Mouse (Mus musculus) MEL (cell line): ENCODE results near the gene H2afy. TPM values are rescaled to one million over a fixed set of nuclear protein-coding genes. Genes with fewer than 3 reads are reported as not detected.

Experiments
- DNase-seq: peaks from one replicate; pipeline ENCODE4 v3.0.0; 2011; ENCODE audit warnings: low read depth, low spot score
- H3K27ac ChIP-seq: 2 replicates; pipeline ENCODE4 v1.5.1; 2012; ENCODE audit warnings: low read depth, mild to moderate bottlenecking, control low read depth, low read length, moderate library complexity; ENCODE audit not compliant: control insufficient read depth
- H3K27me3 ChIP-seq, 2 experiments: fragments of 150-350 bp in 1 of 2; sonication (generic) in 1 of 2; 2 replicates each; pipeline ENCODE4 v1.6.1; 2012; ENCODE audit warnings: low read length in 2 of 2, mild to moderate bottlenecking in 2 of 2, improper control_type of control experiment in 1 of 2, moderate library complexity in 1 of 2; ENCODE audit not compliant: insufficient read depth in 2 of 2, control insufficient read depth in 1 of 2
- H3K36me3 ChIP-seq, 2 experiments: 2 replicates each; pipeline ENCODE4 v1.6.1; 2012 to 2014; ENCODE audit warnings: low read length in 2 of 2, improper control_type of control experiment in 1 of 2, inconsistent platforms in 1 of 2, mild to moderate bottlenecking in 1 of 2; ENCODE audit not compliant: insufficient read depth in 2 of 2, control insufficient read depth in 1 of 2
- H3K4me1 ChIP-seq, 2 experiments: fragments of 150-350 bp in 1 of 2; sonication (generic) in 1 of 2; 2 replicates each; pipeline ENCODE4 v1.6.1; 2012; ENCODE audit warnings: low read length in 2 of 2, improper control_type of control experiment in 1 of 2, mild to moderate bottlenecking in 1 of 2; ENCODE audit not compliant: insufficient read depth in 2 of 2, control insufficient read depth in 1 of 2
- H3K4me3 ChIP-seq, 2 experiments: fragments of 150-350 bp in 1 of 2; sonication (generic) in 1 of 2; 2 replicates each; pipeline ENCODE4 v1.5.1; 2012; ENCODE audit warnings: low read depth in 2 of 2, low read length in 2 of 2, mild to moderate bottlenecking in 2 of 2, moderate library complexity in 2 of 2, control low read depth in 1 of 2, improper control_type of control experiment in 1 of 2; ENCODE audit not compliant: control insufficient read depth in 1 of 2, insufficient read depth in 1 of 2
- H3K79me2 ChIP-seq: 2 replicates; pipeline ENCODE4 v1.6.1; 2012; ENCODE audit warnings: mild to moderate bottlenecking, low read length, moderate library complexity; ENCODE audit not compliant: control insufficient read depth, poor library complexity, insufficient read depth
- H3K9ac ChIP-seq: 2 replicates; pipeline ENCODE4 v1.6.1; 2012; ENCODE audit warnings: low read depth, mild to moderate bottlenecking, control low read depth, low read length, moderate library complexity; ENCODE audit not compliant: control insufficient read depth, poor library complexity, severe bottlenecking
- H3K9me3 ChIP-seq: fragments of 150-350 bp; sonication (generic); replicated peaks from 2 replicates; pipeline ENCODE4 v1.6.1; 2012; ENCODE audit warnings: mild to moderate bottlenecking, low read length, improper control_type of control experiment, moderate library complexity; ENCODE audit not compliant: insufficient read depth
- CHD2 ChIP-seq: IDR thresholded peaks from 2 replicates; pipeline ENCODE4 v1.6.1; 2011; ENCODE audit warnings: low read length, improper control_type of control experiment
- CTCF ChIP-seq, 3 experiments: IDR thresholded peaks in 2 of 3; conservative IDR thresholded peaks in 1 of 3; 2 replicates each; pipeline ENCODE4 v1.5.1; 2011 to 2012; ENCODE audit warnings: low read length in 3 of 3, low read depth in 2 of 3, mild to moderate bottlenecking in 2 of 3, improper control_type of control experiment in 1 of 3, inconsistent platforms in 1 of 3, mixed read lengths in 1 of 3, moderate library complexity in 1 of 3; ENCODE audit not compliant: control insufficient read depth in 1 of 3, insufficient read depth in 1 of 3, poor library complexity in 1 of 3, severe bottlenecking in 1 of 3
- E2F4 ChIP-seq: IDR thresholded peaks from 2 replicates; pipeline ENCODE4 v1.6.1; 2011; ENCODE audit warnings: low read depth, low read length, improper control_type of control experiment, borderline replicate concordance
- EP300 ChIP-seq, 2 experiments: IDR thresholded peaks; 2 replicates each; pipeline ENCODE4 v1.6.1; 2011; ENCODE audit warnings: improper control_type of control experiment in 2 of 2, low read length in 2 of 2, low read depth in 1 of 2, mild to moderate bottlenecking in 1 of 2
- ETS1 ChIP-seq: IDR thresholded peaks from 2 replicates; pipeline ENCODE4 v1.6.1; 2012; ENCODE audit warnings: low read depth, mild to moderate bottlenecking, inconsistent platforms, low read length, improper control_type of control experiment, moderate library complexity
- HCFC1 ChIP-seq: IDR thresholded peaks from 2 replicates; pipeline ENCODE4 v1.6.1; 2012; ENCODE audit warnings: low read depth, mild to moderate bottlenecking, inconsistent platforms, low read length, improper control_type of control experiment, moderate library complexity
- JUND ChIP-seq: IDR thresholded peaks from 2 replicates; pipeline ENCODE4 v1.6.1; 2011; ENCODE audit warnings: low read depth, mild to moderate bottlenecking, improper control_type of control experiment, low read length
- KAT2A ChIP-seq: conservative IDR thresholded peaks from 2 replicates; pipeline ENCODE4 v1.6.1; 2012; ENCODE audit warnings: low read depth, low read length, improper control_type of control experiment, inconsistent platforms
- MAX ChIP-seq: IDR thresholded peaks from 2 replicates; pipeline ENCODE4 v1.6.1; 2011; ENCODE audit warnings: low read length, improper control_type of control experiment
- MXI1 ChIP-seq: IDR thresholded peaks from 2 replicates; pipeline ENCODE4 v1.6.1; 2011; ENCODE audit warnings: mild to moderate bottlenecking, low read depth, low read length, improper control_type of control experiment
- MYC ChIP-seq: IDR thresholded peaks from 2 replicates; pipeline ENCODE4 v1.6.1; 2011; ENCODE audit warnings: low read depth, mild to moderate bottlenecking, low read length, improper control_type of control experiment, moderate library complexity
- NRF1 ChIP-seq: IDR thresholded peaks from 2 replicates; pipeline ENCODE4 v1.6.1; 2014; ENCODE audit warnings: low read depth, mild to moderate bottlenecking, inconsistent platforms, low read length, improper control_type of control experiment, moderate library complexity; ENCODE audit not compliant: poor library complexity, insufficient read depth, severe bottlenecking
- POLR2AphosphoS2 ChIP-seq: IDR thresholded peaks from 2 replicates; pipeline ENCODE4 v1.6.1; 2011; ENCODE audit warnings: low read length, improper control_type of control experiment
- SIN3A ChIP-seq: IDR thresholded peaks from 2 replicates; pipeline ENCODE4 v1.6.1; 2012; ENCODE audit warnings: low read length, improper control_type of control experiment, inconsistent platforms
- SMC3 ChIP-seq: IDR thresholded peaks from 2 replicates; pipeline ENCODE4 v1.6.1; 2011; ENCODE audit warnings: low read depth, low read length, improper control_type of control experiment
- TCF12 ChIP-seq: IDR thresholded peaks from 2 replicates; pipeline ENCODE4 v1.6.1; 2014; ENCODE audit warnings: low read depth, mild to moderate bottlenecking, inconsistent platforms, low read length, improper control_type of control experiment, moderate library complexity
- ZC3H11A ChIP-seq: IDR thresholded peaks from 2 replicates; pipeline ENCODE4 v1.6.1; 2012; ENCODE audit warnings: low read depth, mild to moderate bottlenecking, inconsistent platforms, low read length, improper control_type of control experiment
- polyA plus RNA-seq, 2 experiments: library from polyadenylated mRNA; stranded (reverse) in 1 of 2; unstranded in 1 of 2; fragments of >175 nt in 1 of 2; fragments of >200 nt in 1 of 2; gene quantifications; 2 replicates each; pipeline versions ENCODE4 v1.2.1 to v1.2.4; 2012; ENCODE audit warnings: low replicate concordance in 2 of 2, low read depth in 1 of 2; ENCODE audit not compliant: insufficient read length in 2 of 2, insufficient read depth in 1 of 2, missing spikeins in 1 of 2
- total RNA-seq: library from RNA; depleted of rRNA; stranded (reverse); fragments of 300-350 nt; gene quantifications from 2 replicates; pipeline ENCODE4 v1.2.3, GENCODE M21; 2012

The H2afy gene
- total and polyA plus RNA-seq, 3 experiments, result 159 to 245 TPM; not detected in 1

GRCm38 (mm10) chr13:56134631-56135181 is 1.5 kb downstream of the H2afy start:
- H3K4me1 ChIP-seq, result peaks cover 0 to 6% of the 10 kb centered on the region in 2 experiments; a peak in 3 of 4 replicates
- TF ChIP-seq CHD2 (no peak), MYC (no peak), HCFC1 (no peak), MXI1 (peak; percentile 19; the same call in 1 of the 2 replicates), SMC3 (no peak), SIN3A (0 out of 2 replicates have a peak, but pooled peaks have one; percentile 10), KAT2A (no peak)
- TF ChIP-seq, all 39 proteins: peak for 2
- DNase-seq, result peak; percentile 50

GRCm38 (mm10) chr13:56134031-56134430 is 2.1 kb downstream of the H2afy start:
- DNase-seq, result peak; percentile 62
- H3K4me1 ChIP-seq, result peaks cover 0 to 6% of the 10 kb centered on the region in 2 experiments; a peak in 3 of 4 replicates
- no peak overlapping the region for H3K27ac ChIP-seq
- H3K36me3 ChIP-seq, result peaks cover 0 to 5% of the 10 kb centered on the region in 2 experiments
- peaks cover under 1 to 2% of the 10 kb centered on the region in 2 experiments; a peak in 2 of 4 replicates for H3K27me3 ChIP-seq
- peak overlapping the region; percentile 93 to 96 for H3K4me3 ChIP-seq
- peaks cover 51% of the 10 kb centered on the region for H3K79me2 ChIP-seq
- peak overlapping the region; percentile 98 for H3K9ac ChIP-seq
- H3K9me3 ChIP-seq, result no peaks in the 10 kb centered on the region
- TF ChIP-seq TCF12 (no peak), E2F4 (no peak), CTCF (IDR thresholded peaks at IDR 0.05 in 2 of 3, conservative IDR thresholded peaks at IDR 0.05 in 1 of 3; ENCODE audit: control insufficient read depth in 1 of 3, insufficient read depth in 1 of 3, low read depth in 2 of 3, low read length in 3 of 3, poor library complexity in 1 of 3, severe bottlenecking in 1 of 3) (no peak), POLR2AphosphoS2 (no peak), ETS1 (0 out of 2 replicates have a peak, but pooled peaks have one; percentile 44), JUND (no peak), MXI1 (peak; percentile 65), EP300 (IDR thresholded peaks at IDR 0.05; ENCODE audit: low read depth in 1 of 2, low read length in 2 of 2) (peak; percentile 28 to 47; a peak in 2 of 4 replicates), SIN3A (peak; percentile 67; the same call in 1 of the 2 replicates), NRF1 (no peak), MAX (no peak), KAT2A (no peak), ZC3H11A (no peak)

More at GRCm38 (mm10) chr13:56134631-56135181, 1.5 kb downstream of the H2afy start:
- Histone ChIP-seq H3K79me2 (peaks cover 49% of the 10 kb centered on the region), H3K27ac (peak overlapping the region; percentile 43), H3K36me3 (peaks cover 0 to 5% of the 10 kb centered on the region in 2 experiments), H3K9ac (peak overlapping the region; percentile 98), H3K9me3 (no peaks in the 10 kb centered on the region), H3K4me3 (peak overlapping the region; percentile 93 to 96), H3K27me3 (peaks cover 2% of the 10 kb centered on the region in 2 experiments; a peak in 2 of 4 replicates)
